Mouse (Mus musculus): ENCODE measurements around the gene Phgdh.

Gene Phgdh

GRCm38 (mm10) chr3:98283205-98283604 lies 56.6 kb downstream of the Phgdh start:
- no peak for DNase-seq

- no peak for DNase-seq
Observed at GRCm38 (mm10) chr3:98282422-98282821, 57.4 kb downstream of the Phgdh start.

- DNase-seq: peak; percentile 70
Observed at GRCm38 (mm10) chr3:98280933-98281678, 58.7 kb downstream of the Phgdh start.

GRCm38 (mm10) chr3:98280204-98280932 lies 59.4 kb downstream of the Phgdh start, which contains the start of gene Hmgcs2:
Gene Hmgcs2 (plus strand): TSS chr3:98280435.
- peak; percentile 67 for DNase-seq

- DNase-seq: no peak
Observed at GRCm38 (mm10) chr3:98279682-98280081, 60.1 kb downstream of the Phgdh start.

- DNase-seq: peak; percentile 20
Observed at GRCm38 (mm10) chr3:98273623-98274398, 66.0 kb downstream of the Phgdh start.

GRCm38 (mm10) chr3:98267249-98267651 lies 72.5 kb downstream of the Phgdh start:
- DNase-seq: peak; percentile 71

All from lung, postnatal 36 days (tissue).